Mouse (Mus musculus): Measurements from ENCODE around the gene Samd4b. TPM values are rescaled to one million over a fixed set of nuclear protein-coding genes. Genes with fewer than 3 reads are reported as not detected.

Samd4b gene
- polyA plus RNA-seq, 1 experiment from 2014 or later: 21.6 TPM

- no peak for ATAC-seq (ENCODE audit: low FRiP score)
- H3K9ac ChIP-seq: no peak overlapping the region
- no peaks in the 10 kb centered on the region for H3K9me3 ChIP-seq
- no peak overlapping the region for H3K4me2 ChIP-seq
- no peaks in the 10 kb centered on the region for H3K27me3 ChIP-seq
- H3K4me3 ChIP-seq: no peak overlapping the region
- H3K27ac ChIP-seq: no peak overlapping the region
- 0 out of 2 replicates have a peak, but pooled peaks cover 9% of the 10 kb centered on the region for H3K4me1 ChIP-seq (replicated peaks)
- WGBS: 76% methylated on average over 5 of the region's 5 CpGs
- H3K36me3 ChIP-seq: no peaks in the 10 kb centered on the region
Observed at GRCm38 (mm10) chr7:28603136-28603535, 5.2 kb upstream of the Samd4b start.

DNA sequence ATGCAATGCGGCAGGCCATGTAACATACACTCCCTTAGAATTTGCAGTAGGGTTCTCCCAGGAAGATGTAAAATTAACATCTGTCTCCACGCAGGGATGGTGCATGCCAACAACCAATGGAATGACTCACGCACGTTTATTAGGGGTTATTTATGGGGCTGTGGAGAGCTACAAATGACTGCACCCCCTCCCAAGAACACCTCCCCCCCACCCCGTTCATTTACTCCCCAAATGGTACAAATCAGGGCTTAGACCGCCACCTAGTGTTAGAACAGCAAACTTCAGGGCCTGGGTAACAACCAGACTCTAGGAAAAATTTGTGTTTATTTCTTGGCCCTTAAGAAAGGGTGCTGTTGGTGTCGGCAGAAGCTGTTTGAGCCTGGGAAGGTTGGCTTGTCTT is 3.7 kb upstream of the Samd4b start:
- Histone ChIP-seq H3K27me3 (no peaks in the 10 kb centered on the region), H3K27ac (peak overlapping the region; percentile 59; the same call in 1 of the 2 replicates), H3K4me3 (no peak overlapping the region), H3K4me2 (peak overlapping the region; percentile 18; the same call in 1 of the 2 replicates), H3K4me1 (replicated peaks) (peaks cover 18% of the 10 kb centered on the region), H3K9ac (no peak overlapping the region), H3K36me3 (no peaks in the 10 kb centered on the region), H3K9me3 (no peaks in the 10 kb centered on the region)
- ATAC-seq (ENCODE audit: low FRiP score): no peak
- WGBS: 24% methylated on average over 7 of the region's 7 CpGs

DNA sequence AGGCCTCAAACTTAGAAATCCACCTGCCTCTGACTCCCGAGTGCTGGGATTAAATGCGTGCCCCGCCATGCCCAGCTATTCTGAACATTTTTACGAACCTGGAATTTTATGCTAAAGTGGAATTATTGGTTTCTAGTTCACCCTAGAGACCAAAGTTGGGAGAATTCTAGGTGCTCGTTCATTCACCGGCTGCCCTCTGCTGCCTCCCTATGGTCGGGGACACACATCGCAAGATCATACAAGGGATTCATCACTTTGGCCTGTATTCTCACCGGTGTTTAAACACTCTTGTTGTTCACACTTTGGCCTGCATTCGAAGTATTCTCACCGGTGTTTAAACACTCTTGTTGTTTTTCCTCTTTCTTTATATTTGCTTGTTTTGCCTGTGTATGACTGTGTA is 3.1 kb upstream of the Samd4b start:
- Histone ChIP-seq H3K36me3 (no peaks in the 10 kb centered on the region), H3K27me3 (no peaks in the 10 kb centered on the region), H3K9me3 (no peaks in the 10 kb centered on the region), H3K27ac (peak overlapping the region; percentile 59), H3K9ac (no peak overlapping the region), H3K4me1 (replicated peaks) (peaks cover 24% of the 10 kb centered on the region), H3K4me3 (no peak overlapping the region), H3K4me2 (no peak overlapping the region)
- 11% methylated on average over 11 of the region's 11 CpGs for WGBS
- no peak for ATAC-seq (ENCODE audit: low FRiP score)

DNA sequence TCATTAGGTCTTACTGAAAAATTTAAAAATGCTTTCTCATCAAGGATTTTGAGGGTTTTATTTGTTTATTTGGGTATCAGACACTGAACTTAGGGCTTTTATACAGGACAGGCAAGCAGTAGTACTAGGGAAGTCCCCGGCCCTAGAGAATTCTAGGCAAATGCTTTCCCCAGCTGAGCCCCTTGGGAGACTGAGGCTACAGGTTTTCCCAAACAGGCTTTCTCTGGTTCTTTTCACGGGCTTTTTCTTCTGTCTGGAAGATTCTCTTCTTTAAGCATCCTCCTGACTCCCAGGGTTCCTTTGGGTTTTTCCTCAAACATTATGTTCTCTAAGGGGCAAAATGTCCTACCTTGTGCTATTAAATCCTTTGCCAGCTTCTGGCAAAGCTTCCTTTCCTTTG is 1.0 kb upstream of the Samd4b start:
- WGBS: 71% methylated on average over 2 of the region's 2 CpGs
- no peaks in the 10 kb centered on the region for H3K36me3 ChIP-seq
- H3K4me1 ChIP-seq (replicated peaks): peaks cover 45% of the 10 kb centered on the region
- no peak overlapping the region for H3K4me2 ChIP-seq
- H3K27ac ChIP-seq: no peak overlapping the region
- H3K9me3 ChIP-seq: no peaks in the 10 kb centered on the region
- H3K4me3 ChIP-seq: no peak overlapping the region
- H3K27me3 ChIP-seq: no peaks in the 10 kb centered on the region
- no peak overlapping the region for H3K9ac ChIP-seq
- no peak for ATAC-seq (ENCODE audit: low FRiP score)

- no peaks in the 10 kb centered on the region for H3K36me3 ChIP-seq
- H3K4me1 ChIP-seq (replicated peaks): peaks cover 59% of the 10 kb centered on the region
- WGBS: 9% methylated on average over 9 of the region's 9 CpGs
- peak overlapping the region; percentile 89; the same call in 1 of the 2 replicates for H3K27ac ChIP-seq
- no peaks in the 10 kb centered on the region for H3K27me3 ChIP-seq
- H3K4me2 ChIP-seq: peak overlapping the region; percentile 76
- peak; percentile 8 for ATAC-seq (ENCODE audit: low FRiP score)
- peak overlapping the region; percentile 61 for H3K4me3 ChIP-seq
- H3K9ac ChIP-seq: peak overlapping the region; percentile 75
- no peaks in the 10 kb centered on the region for H3K9me3 ChIP-seq
Observed at GRCm38 (mm10) chr7:28597277-28597570, 720 bp downstream of the Samd4b start.

DNA sequence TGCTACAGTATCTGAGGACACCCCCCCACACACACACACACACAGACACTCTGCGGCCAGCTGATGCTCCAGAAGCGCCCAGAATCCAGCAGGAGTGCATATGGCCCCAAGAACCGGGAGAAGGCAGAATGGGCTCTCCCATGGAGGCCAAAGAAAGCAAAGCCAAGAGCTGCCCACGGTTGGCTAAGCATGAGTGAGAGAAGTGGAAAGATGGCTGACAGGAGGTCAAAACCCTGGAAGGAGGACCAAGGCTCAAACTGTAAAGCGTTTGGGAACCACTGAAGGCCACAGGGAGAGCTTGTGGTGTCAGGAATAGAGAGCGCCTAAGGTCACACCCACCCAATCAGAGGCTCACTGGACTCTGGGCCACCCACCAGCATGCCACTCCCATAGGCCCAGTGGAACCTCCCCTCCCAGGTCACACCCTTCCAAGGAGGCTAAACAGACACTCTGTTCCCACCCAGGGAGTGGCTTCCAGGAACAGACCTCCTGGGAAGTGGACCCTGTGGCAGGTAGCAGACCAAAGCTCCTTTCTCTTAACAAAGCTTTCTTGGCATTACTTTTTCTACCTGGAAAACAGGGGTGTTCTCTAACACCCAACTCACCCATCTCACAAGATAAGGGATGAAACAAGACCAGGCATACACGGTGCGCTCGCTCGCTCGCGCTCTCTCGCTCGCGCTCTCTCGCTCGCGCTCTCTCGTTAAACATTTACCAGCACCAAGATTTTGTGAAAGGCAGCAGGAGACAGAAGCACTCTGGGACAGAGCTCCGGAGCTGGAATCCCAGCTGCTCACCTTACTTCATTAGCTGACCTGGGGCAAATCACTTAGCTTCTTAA is 1.3 kb downstream of the Samd4b start:
- 34% methylated on average over 20 of the region's 20 CpGs for WGBS
- Histone ChIP-seq H3K9me3 (no peaks in the 10 kb centered on the region), H3K27ac (peak overlapping the region; percentile 89; the same call in 1 of the 2 replicates), H3K4me3 (peak overlapping the region; percentile 61), H3K4me1 (replicated peaks) (peaks cover 58% of the 10 kb centered on the region), H3K36me3 (no peaks in the 10 kb centered on the region), H3K9ac (peak overlapping the region; percentile 75), H3K4me2 (peak overlapping the region; percentile 76), H3K27me3 (no peaks in the 10 kb centered on the region)
- no peak for ATAC-seq (ENCODE audit: low FRiP score)

- peak overlapping the region; percentile 75 for H3K9ac ChIP-seq
- H3K9me3 ChIP-seq: no peaks in the 10 kb centered on the region
- no peak for ATAC-seq (ENCODE audit: low FRiP score)
- no peaks in the 10 kb centered on the region for H3K36me3 ChIP-seq
- peak overlapping the region; percentile 76 for H3K4me2 ChIP-seq
- WGBS: 76% methylated on average over 8 of the region's 8 CpGs
- peaks cover 51% of the 10 kb centered on the region for H3K4me1 ChIP-seq (replicated peaks)
- peak overlapping the region; percentile 61; the same call in 1 of the 2 replicates for H3K4me3 ChIP-seq
- no peak overlapping the region for H3K27ac ChIP-seq
- H3K27me3 ChIP-seq: no peaks in the 10 kb centered on the region
Observed at GRCm38 (mm10) chr7:28595751-28596435, 2.1 kb downstream of the Samd4b start.

DNA sequence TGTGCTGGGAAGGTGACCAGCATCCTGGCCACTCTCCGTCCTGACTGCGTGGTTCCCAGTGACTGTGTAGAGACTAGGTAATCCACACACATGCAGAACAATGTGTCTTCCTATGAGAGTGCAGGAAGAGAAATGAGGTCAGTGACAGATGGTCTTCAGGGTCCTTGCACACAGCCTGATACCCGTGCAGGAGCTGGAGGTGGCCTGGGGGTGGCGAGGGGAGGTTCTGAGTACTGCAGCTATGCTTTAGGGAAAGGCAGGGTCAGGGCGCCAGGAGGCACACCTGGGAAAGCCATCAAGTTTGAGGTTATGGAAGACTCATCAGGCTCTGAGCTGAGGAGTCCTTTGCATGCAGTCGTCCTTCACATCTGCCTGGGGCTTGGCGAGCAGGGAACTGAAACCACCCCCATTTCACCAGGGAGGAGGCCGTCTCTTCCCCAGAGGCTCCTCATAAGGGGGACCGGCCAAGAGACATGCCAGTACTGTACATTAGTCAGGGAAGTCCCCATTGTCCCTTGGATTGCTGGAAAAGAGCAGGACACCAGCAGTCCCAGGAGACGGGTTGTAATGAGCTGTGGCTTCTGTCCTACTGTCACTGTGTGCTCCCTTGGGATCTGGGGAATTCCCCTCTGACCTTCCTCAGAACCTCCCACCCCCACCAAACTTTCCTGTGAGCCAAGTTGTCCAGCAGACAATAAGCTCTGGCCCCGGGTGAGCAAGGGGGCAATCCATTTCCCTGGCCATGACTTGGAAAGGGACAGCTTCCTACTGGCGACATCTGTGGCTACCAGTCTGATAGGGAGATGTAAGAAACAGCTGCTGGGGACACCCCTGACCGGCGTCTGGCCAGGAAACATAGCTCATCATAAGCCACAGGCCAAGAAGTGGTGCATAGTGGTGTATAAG is 4.5 kb downstream of the Samd4b start:
- no peaks in the 10 kb centered on the region for H3K9me3 ChIP-seq
- H3K27ac ChIP-seq: no peak overlapping the region
- peaks cover 58% of the 10 kb centered on the region for H3K4me1 ChIP-seq (replicated peaks)
- no peak overlapping the region for H3K4me3 ChIP-seq
- peak overlapping the region; percentile 39; the same call in 1 of the 2 replicates for H3K9ac ChIP-seq
- ATAC-seq (ENCODE audit: low FRiP score): no peak
- WGBS: 47% methylated on average over 14 of the region's 14 CpGs
- H3K27me3 ChIP-seq: no peaks in the 10 kb centered on the region
- H3K36me3 ChIP-seq: no peaks in the 10 kb centered on the region
- H3K4me2 ChIP-seq: no peak overlapping the region

GRCm38 (mm10) chr7:28591862-28592261 is 6.1 kb downstream of the Samd4b start:
- Histone ChIP-seq H3K27ac (no peak overlapping the region), H3K4me2 (no peak overlapping the region), H3K36me3 (no peaks in the 10 kb centered on the region), H3K9ac (no peak overlapping the region), H3K4me1 (replicated peaks) (peaks cover 66% of the 10 kb centered on the region), H3K4me3 (no peak overlapping the region), H3K9me3 (no peaks in the 10 kb centered on the region), H3K27me3 (no peaks in the 10 kb centered on the region)
- WGBS: 93% methylated on average over 1 of the region's 1 CpGs
- ATAC-seq (ENCODE audit: low FRiP score): no peak

DNA sequence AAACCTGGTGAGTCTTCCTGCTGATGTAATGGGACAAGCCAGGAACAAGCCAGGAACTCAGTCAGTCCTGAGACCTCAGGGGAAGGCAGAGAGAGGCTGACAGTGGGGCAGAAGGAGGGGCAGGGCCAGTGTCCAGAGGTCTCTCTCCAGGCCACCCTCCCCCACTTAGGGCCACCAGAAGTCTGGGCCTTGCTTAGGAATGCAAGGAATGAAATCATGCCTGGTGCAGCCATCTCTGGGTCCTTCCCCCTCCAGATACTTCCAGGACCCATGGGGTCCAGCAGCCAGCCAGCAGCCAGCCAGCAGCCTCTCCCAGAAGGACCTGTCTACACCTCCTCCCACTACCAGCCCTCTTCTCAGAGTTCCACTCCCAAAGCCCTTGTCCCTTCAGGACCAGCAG is 10.3 kb downstream of the Samd4b start:
- no peak for ATAC-seq (ENCODE audit: low FRiP score)
- no peak overlapping the region for H3K4me2 ChIP-seq
- H3K9ac ChIP-seq: no peak overlapping the region
- no peak overlapping the region for H3K4me3 ChIP-seq
- no peaks in the 10 kb centered on the region for H3K9me3 ChIP-seq
- no peak overlapping the region for H3K27ac ChIP-seq
- peaks cover 62% of the 10 kb centered on the region for H3K4me1 ChIP-seq (replicated peaks)
- no peaks in the 10 kb centered on the region for H3K36me3 ChIP-seq
- H3K27me3 ChIP-seq: no peaks in the 10 kb centered on the region

GRCm38 (mm10) chr7:28586663-28587411 is 11.1 kb downstream of the Samd4b start:
- Histone ChIP-seq H3K4me2 (no peak overlapping the region), H3K4me1 (replicated peaks) (peaks cover 64% of the 10 kb centered on the region), H3K9ac (peak overlapping the region; percentile 36; the same call in 1 of the 2 replicates), H3K27ac (peak overlapping the region; percentile 35; the same call in 1 of the 2 replicates), H3K9me3 (no peaks in the 10 kb centered on the region), H3K4me3 (no peak overlapping the region), H3K36me3 (no peaks in the 10 kb centered on the region), H3K27me3 (no peaks in the 10 kb centered on the region)
- no peak; the same call in 1 of the 2 replicates for ATAC-seq (ENCODE audit: low FRiP score)
- WGBS: 60% methylated on average over 6 of the region's 6 CpGs

Measured in hindbrain, embryonic 13.5 days (tissue).